Mouse (Mus musculus): ENCODE data around the gene Erc2. TPM values are rescaled to one million over a fixed set of nuclear protein-coding genes. Genes with fewer than 3 reads are reported as not detected.
"Not testable (repeated sequence)": the region's sequence is repeated elsewhere in the genome, so short reads cannot be mapped to it uniquely, and the experiment has no call there.

Erc2 gene
- not detected in 2 replicates for total RNA-seq (2015; ENCODE audit: low replicate concordance)
- total RNA-seq (2017; ENCODE audit: low replicate concordance), result not detected in 2 replicates

DNA sequence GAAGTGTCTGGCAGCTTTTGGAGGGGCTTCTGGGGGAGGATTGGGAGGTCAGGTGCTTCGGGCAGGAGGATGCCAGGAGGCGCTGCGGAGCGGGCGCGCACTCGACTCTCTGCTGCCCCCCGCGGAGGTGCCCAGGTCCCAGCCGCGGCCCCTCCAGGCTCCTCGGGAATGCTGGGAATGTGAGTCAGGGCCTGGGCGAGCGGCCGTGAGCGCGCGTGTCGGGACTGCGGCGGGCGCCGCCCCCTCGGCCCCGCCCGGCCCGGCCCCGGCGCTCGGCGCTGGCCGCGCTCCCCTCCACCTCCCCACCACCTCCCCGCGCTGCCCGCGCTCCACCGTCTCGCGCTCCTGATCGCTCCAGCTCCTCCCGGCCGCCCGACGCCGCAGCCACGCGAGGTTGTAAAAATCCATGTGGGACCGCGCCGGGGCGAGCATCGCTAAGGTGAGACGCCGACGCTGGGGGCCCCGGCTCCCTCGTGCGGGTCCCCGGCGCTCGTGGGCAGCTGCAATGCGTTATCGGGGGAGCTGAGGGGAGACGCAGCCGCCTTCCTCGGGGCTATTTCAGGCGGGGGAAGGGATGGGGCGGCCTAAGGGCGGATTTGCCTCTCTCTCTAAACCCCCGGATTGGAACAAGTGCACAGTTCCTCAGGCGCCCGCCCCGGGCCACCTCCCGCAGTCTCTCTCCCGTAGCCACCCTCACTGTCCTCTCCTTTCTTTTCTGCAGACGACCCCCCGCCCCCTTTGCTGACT is at the start of gene Erc2:
Gene Erc2 (plus strand): TSS at position 253 of the 747 bp plus-strand sequence.
- no peak for ATAC-seq (replicated peaks; ENCODE audit: low FRiP score, poor library complexity, severe bottlenecking)

DNA sequence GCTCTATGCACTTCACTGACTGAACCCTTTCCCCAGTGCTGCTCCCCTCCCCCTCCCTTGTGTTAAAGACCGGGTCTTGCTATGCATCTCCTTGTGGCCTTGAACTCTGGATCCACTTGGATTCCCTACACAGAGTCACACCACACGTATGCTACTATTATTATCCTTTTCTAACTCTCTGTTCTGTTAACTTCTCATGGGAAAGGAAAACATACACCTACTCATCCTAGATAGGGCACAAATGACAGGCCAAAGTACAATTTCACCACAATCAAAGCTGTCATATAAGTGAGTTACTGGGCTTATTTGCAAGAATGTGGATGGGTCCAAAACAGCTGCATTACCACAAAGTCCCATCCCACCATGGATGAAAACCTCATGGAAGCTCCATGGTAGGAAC is 43.8 kb upstream of the Erc2 start:
- no peak for ATAC-seq (replicated peaks; ENCODE audit: low FRiP score, poor library complexity, severe bottlenecking)

DNA sequence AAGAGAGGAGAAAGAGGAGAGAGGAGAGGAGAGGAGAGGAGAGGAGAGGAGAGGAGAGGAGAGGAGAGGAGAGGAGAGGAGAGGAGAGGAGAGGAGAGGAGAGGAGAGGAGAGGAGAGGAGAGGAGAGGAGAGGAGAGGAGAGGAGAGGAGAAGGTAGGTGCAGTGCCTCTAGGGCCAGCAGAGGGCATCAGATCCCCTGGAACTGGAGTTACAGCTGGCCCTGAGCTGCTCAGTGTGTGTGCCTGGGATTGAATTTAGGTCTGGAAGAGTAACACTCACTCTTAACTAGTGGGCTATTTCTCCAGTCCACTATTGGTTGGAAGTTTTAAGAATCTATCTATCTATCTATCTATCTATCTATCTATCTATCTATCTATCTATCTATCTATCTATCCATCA is 32.6 kb upstream of the Erc2 start:
- not testable (repeated sequence) for ATAC-seq (replicated peaks; ENCODE audit: low FRiP score, poor library complexity, severe bottlenecking)

DNA sequence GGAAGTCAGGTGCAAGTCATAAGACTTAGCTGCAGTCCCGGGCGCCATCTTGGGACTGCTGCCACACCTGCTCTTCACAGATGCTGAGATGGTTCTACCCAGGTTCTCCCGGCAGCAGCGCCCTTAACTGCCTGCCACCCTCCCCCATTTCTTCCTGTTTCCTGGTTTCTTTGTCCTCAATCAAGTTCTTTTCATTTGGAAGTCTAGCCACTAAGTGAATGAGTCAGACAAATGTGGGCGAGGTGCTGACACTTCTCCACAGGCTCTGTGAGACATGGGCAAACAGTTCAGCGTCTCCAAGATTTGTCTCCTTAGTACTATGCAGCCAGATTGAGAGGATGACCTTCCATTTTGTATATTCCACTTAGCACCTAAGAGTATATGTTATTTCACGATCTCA is 30.1 kb upstream of the Erc2 start:
- ATAC-seq (replicated peaks; ENCODE audit: low FRiP score, poor library complexity, severe bottlenecking), result no peak

- no peak for ATAC-seq (replicated peaks; ENCODE audit: low FRiP score, poor library complexity, severe bottlenecking)
These were observed 26.0 kb upstream of the Erc2 start for GRCm38 (mm10) chr14:27596265-27596664.

DNA sequence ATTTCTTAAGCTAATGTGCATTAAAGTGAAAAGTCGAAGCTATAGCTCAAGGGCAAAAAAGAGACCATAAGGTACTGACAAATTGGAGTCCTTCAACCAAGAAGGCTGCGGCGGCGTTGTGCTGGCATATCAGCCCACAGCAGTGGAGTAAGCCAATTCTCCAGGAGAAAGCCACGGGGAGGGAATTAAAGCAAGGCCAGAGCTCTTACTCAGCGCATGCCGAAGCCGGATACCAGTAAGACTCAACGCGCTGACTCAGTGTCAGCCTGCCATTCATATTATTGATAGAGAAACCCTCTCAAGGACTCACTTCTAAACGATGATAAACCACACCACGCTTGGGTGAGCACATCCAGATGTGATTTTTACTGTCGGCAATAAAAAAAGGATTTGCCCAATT is 20.1 kb upstream of the Erc2 start:
- no peak for ATAC-seq (replicated peaks; ENCODE audit: low FRiP score, poor library complexity, severe bottlenecking)

- no peak for ATAC-seq (replicated peaks; ENCODE audit: low FRiP score, poor library complexity, severe bottlenecking)
These were observed 14.8 kb upstream of the Erc2 start for GRCm38 (mm10) chr14:27607419-27607818.

DNA sequence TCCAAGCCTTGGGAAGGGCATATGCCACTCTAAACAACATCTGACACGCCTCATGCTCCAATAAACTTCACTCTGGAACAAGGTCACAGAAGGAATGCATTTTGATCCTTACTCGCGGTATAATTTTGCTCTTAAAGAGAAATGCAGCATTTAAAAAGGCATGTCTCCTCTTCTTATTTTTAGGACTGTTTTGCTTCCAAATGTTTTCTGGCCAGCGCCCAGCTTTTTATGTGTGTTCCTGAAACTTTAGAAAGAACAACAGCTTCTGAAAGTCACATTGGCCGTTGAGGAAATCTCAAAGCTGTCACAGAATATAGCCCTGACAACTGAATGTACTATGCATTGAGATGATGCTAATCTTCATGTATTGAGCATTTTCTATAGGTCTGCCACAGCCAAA is 8.5 kb upstream of the Erc2 start:
- ATAC-seq (replicated peaks; ENCODE audit: low FRiP score, poor library complexity, severe bottlenecking), result no peak

DNA sequence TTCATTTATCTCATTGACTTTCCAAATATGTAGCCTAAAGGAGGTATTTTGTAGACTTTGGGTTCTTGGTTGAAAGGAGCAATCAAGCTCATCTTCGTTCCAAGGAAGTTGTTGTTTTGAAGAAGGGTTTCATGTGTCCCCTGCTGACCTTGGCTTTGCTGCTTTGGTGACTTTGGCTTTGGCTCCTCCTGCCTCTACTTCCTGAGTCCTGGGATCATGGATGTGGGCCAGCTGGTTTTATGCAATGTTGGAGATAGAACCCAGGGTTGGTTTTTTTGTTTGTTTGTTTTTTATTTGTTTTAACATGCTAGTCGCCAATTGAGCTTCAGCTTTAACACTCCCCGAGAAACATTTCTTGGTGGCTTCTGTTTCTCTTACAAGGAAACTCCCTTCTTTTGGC is 4.9 kb upstream of the Erc2 start:
- no peak for ATAC-seq (replicated peaks; ENCODE audit: low FRiP score, poor library complexity, severe bottlenecking)

- no peak for ATAC-seq (replicated peaks; ENCODE audit: low FRiP score, poor library complexity, severe bottlenecking)
These were observed 652 bp upstream of the Erc2 start for GRCm38 (mm10) chr14:27621576-27621975.

GRCm38 (mm10) chr14:27622923-27623219 is 643 bp downstream of the Erc2 start:
- ATAC-seq (replicated peaks; ENCODE audit: low FRiP score, poor library complexity, severe bottlenecking), result no peak

DNA sequence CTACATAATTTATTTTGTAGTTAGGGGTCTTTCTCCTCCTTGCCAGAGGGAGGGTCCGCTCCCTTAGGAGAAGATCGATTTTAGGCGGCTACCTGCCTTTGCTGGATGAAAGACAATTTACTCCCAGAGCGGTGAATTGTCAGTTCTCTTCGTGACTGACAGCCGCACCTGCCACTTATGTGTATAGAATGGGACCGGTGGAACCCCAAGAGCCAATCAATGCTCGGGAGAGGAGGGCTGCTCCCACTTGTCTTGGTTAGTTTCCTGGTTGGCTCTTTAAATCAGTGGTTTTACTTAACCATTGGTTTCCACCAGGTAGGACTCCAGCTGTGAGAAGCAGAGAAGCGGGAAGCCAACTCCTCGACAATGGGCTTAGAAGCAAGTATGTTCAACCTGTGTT is 1.1 kb downstream of the Erc2 start:
- ATAC-seq (replicated peaks; ENCODE audit: low FRiP score, poor library complexity, severe bottlenecking), result no peak

GRCm38 (mm10) chr14:27628701-27629100 is 6.5 kb downstream of the Erc2 start:
- no peak for ATAC-seq (replicated peaks; ENCODE audit: low FRiP score, poor library complexity, severe bottlenecking)

GRCm38 (mm10) chr14:27629369-27630012 is 7.3 kb downstream of the Erc2 start:
- ATAC-seq (replicated peaks; ENCODE audit: low FRiP score, poor library complexity, severe bottlenecking), result no peak

DNA sequence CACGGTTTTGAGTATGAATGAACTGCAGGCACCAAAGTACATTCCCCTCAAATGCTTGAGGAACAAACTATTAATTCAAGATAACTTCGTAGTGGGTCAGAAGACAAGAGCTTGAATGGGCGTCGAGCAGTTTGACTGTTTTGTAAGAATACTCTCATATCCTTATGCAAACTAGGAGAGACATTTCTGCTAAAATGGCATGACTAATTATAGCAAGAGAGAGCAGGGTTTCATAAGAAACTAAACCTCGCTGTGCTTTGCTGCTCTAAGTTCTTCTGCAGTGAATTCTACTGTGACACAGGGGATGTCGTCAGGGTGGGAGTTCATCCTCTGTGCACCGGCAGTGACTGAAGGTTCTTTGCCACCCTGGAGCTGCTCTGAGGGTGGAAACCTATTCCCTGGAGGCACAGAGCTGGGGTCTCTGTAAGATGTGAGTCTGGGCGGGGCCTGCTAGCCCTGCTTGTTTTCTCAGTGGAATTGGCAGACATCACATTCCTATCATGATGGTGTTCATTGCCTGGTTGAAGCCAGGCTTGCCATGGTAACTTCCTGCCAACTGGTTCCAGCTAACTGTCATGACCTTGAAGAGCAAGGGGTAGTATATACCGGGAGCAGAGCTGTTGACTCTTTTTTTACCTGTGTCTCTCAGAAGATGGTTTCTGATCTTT is 8.9 kb downstream of the Erc2 start:
- ATAC-seq (replicated peaks; ENCODE audit: low FRiP score, poor library complexity, severe bottlenecking), result no peak

DNA sequence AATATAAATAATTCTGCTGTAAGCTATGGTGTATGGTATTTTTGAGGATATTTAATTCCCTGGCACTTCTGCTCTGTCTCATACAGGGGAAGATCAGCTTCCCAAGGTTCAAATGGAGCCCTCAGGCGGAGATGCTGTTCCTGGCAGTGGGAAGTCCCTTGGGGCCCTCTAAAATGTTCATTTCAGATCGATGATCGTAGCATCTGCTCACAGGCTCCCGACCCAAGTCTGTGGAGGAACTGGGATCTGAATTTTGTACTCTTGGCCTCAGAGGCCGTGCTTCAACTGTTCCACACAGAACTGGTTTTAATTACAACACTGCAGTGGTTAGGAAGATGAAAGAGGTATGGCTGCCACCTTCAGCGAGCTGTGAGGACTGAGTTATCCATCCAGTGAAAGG is 12.5 kb downstream of the Erc2 start:
- no peak for ATAC-seq (replicated peaks; ENCODE audit: low FRiP score, poor library complexity, severe bottlenecking)

GRCm38 (mm10) chr14:27636556-27636955 is 14.3 kb downstream of the Erc2 start:
- ATAC-seq (replicated peaks; ENCODE audit: low FRiP score, poor library complexity, severe bottlenecking), result no peak

DNA sequence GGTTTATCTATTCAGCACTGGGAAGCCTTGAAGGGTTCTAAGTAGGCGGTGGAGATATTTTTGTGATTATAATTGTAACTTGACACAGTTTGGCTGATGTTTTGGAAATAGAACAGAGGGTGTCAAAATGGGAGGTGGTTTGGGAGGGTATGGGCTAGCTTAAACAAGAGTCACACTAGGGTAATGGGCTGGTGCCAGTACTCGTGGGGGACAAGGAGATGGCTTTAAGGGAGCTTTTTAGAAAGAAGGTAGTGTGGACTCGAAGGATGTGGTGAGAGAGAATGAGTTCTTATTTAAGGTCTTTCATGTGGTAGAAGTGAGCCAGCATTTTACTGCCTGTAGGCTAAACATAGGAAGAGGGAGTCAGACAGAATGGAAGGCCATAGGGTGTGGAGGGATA is 19.2 kb downstream of the Erc2 start:
- ATAC-seq (replicated peaks; ENCODE audit: low FRiP score, poor library complexity, severe bottlenecking), result no peak

DNA sequence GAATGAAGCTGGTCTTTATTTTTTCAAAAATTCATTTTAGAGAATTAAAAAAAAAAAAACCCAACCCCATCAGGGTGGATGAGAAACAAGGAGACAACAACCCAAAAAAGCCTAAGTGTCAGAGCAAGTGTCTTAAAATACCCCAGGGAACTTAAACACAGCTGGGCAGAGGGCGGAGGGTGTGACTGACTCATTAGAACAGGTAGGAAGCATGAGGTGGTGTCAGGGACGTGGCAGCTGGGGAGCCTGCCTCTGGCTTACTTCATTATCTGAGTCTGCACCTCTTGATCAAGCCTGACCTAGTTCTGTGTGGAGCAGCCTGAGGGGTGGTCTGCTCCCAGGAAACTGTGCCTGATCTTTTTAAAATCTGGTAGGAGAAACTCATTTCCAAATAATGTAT is 20.8 kb downstream of the Erc2 start:
- ATAC-seq (replicated peaks; ENCODE audit: low FRiP score, poor library complexity, severe bottlenecking), result no peak

DNA sequence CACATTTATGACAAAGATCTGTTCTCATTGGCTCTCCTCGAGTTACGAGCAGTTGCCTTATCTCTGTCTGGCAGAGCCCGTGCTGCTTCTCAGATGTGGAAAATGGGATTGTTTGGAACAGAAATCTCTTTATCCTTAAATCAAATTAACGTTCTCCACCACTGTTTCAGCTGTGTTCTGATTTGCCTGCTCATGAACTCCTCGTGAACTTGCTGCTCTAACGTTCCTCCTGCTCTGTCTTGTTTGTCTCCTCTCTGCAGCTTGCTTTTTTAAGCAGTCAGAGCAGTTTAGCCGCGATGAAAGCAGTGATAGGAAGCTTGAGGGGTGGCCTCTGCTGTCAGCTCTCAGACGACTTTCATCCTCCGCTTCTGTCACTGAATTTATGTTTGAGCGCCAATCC is 32.4 kb downstream of the Erc2 start:
- ATAC-seq (replicated peaks; ENCODE audit: low FRiP score, poor library complexity, severe bottlenecking), result no peak

GRCm38 (mm10) chr14:27658616-27659015 is 36.4 kb downstream of the Erc2 start:
- no peak for ATAC-seq (replicated peaks; ENCODE audit: low FRiP score, poor library complexity, severe bottlenecking)
